Mouse (Mus musculus): ENCODE data around the gene Rbms3. TPM values are rescaled to one million over a fixed set of nuclear protein-coding genes. Genes with fewer than 3 reads are reported as not detected.

The Rbms3 gene
- polyA plus RNA-seq, 1 experiment from 2014 or later = 80.5 TPM

DNA sequence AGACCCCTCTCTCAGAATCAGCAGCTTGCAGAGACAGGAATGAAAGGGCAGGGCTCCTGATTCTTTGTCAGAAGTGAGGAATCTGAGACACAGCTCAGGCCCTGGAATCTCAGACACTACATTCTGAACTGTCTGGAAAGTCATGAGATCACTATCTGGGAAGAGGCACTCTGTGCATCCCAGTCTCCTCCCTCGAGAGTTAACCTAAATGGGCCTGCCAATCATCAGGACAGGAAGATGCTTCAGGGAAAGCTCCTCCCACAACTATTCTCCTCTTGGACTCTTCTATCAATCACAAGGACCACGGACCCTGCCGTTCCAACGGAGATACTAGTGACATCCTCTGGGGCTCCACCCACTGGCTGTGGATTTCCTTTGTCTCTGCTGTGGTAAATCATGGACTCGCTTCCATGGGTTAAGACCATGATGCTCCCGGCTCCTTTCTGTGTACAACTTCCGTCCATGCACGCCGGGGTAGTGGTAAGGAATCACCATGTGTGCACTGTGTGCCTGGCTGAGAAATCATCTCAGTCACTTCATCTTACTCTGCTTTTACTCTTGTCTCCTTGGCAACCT lies 473.3 kb downstream of the Rbms3 start:
- Histone ChIP-seq H3K27me3 (no peaks in the 10 kb centered on the region), H3K9me3 (no peaks in the 10 kb centered on the region), H3K27ac (replicated peaks) (no peak overlapping the region), H3K9ac (no peak overlapping the region), H3K4me2 (no peak overlapping the region), H3K4me1 (replicated peaks) (peaks cover 15% of the 10 kb centered on the region), H3K36me3 (no peaks in the 10 kb centered on the region), H3K4me3 (no peak overlapping the region)
- ATAC-seq (ENCODE audit: low FRiP score, low read depth) = no peak
- 52% methylated on average over 9 of the region's 9 CpGs for WGBS

DNA sequence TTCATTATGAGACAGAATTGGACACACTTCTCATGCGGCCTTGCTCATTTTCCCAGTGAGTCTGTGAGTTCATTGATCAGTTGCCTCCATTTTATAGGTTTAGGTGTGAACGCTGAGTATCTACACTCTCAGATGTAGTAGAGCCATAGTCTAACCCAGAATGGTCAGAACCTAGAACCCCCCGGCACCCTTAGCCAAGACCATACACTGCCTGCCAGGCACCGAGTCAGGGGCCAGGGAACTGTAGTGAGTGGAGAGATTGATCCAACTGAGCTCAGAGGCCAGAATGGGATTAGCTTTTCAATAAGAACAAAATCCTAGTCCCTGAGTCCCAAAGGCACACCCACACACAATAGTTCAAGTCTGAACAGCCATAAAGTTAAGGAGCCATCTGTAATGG lies 475.1 kb downstream of the Rbms3 start:
- ATAC-seq (ENCODE audit: low FRiP score, low read depth) = no peak
- no peak overlapping the region for H3K27ac ChIP-seq (replicated peaks)
- no peak overlapping the region for H3K4me3 ChIP-seq
- no peak overlapping the region for H3K4me2 ChIP-seq
- H3K9me3 ChIP-seq = no peaks in the 10 kb centered on the region
- WGBS = 90% methylated on average over 4 of the region's 4 CpGs
- H3K36me3 ChIP-seq = no peaks in the 10 kb centered on the region
- H3K4me1 ChIP-seq (replicated peaks) = peaks cover 15% of the 10 kb centered on the region
- no peak overlapping the region for H3K9ac ChIP-seq
- H3K27me3 ChIP-seq = no peaks in the 10 kb centered on the region

DNA sequence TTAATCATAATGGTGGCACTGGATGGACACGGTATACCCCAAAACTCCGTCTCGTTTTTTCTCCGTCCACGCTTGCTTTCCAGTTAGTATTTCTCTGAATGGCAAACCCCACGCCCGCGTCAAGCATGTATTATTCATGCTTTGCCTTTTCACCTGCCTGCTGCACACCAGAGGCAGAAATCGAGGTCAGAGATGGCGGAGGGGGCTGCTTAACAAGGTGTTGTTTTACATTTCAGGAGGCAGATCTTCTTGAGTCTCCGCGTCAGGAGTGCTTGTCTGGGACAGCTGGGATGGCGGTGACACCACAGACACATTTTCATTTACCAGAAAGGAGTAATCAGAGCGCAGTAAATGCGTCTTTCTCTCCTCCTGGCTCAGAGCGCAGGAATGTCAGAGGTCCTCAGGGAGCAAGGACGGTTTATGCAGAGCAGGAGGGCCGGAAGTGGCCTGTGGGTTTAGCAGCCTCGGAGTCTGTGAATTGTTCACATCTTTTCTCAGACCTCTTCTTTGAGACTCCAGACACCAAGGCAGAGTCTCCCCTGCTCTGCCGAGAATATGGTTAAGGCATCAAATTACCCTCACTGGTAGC lies 475.9 kb downstream of the Rbms3 start:
- 0 out of 2 replicates have a peak overlapping the region, but pooled peaks have one; percentile 17 for H3K27ac ChIP-seq (replicated peaks)
- H3K4me2 ChIP-seq = no peak overlapping the region; the same call in 1 of the 2 replicates
- H3K9me3 ChIP-seq = no peaks in the 10 kb centered on the region
- no peak overlapping the region for H3K9ac ChIP-seq
- H3K36me3 ChIP-seq = no peaks in the 10 kb centered on the region
- no peaks in the 10 kb centered on the region for H3K27me3 ChIP-seq
- H3K4me3 ChIP-seq = no peak overlapping the region
- 54% methylated on average over 20 of the region's 20 CpGs for WGBS
- ATAC-seq (ENCODE audit: low FRiP score, low read depth) = no peak
- peaks cover 15% of the 10 kb centered on the region for H3K4me1 ChIP-seq (replicated peaks)

DNA sequence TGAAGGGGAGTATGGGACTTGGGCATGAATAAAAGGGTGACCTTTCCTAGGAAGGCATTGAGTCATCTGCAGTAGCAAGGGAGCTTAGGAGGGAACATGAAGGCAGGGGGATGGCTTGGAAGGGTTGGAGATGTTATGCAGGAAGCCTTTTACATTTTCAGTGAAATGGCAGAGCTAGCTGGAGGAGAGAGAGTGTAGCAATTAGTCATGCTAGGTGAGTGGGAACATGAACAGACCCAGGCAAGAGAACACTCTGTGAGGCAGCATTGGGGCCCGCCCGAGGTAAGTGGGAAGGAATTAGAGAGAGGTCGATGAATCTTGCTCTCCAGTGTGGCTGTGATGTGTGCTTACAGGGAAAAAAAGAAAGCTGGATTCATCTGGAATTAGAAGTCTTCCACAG lies 477.8 kb downstream of the Rbms3 start:
- Histone ChIP-seq H3K9me3 (no peaks in the 10 kb centered on the region), H3K27me3 (no peaks in the 10 kb centered on the region), H3K4me2 (no peak overlapping the region), H3K4me3 (no peak overlapping the region), H3K36me3 (no peaks in the 10 kb centered on the region), H3K9ac (no peak overlapping the region), H3K4me1 (replicated peaks) (peaks cover 15% of the 10 kb centered on the region), H3K27ac (replicated peaks) (no peak overlapping the region)
- no peak for ATAC-seq (ENCODE audit: low FRiP score, low read depth)
- 73% methylated on average over 3 of the region's 3 CpGs for WGBS

DNA sequence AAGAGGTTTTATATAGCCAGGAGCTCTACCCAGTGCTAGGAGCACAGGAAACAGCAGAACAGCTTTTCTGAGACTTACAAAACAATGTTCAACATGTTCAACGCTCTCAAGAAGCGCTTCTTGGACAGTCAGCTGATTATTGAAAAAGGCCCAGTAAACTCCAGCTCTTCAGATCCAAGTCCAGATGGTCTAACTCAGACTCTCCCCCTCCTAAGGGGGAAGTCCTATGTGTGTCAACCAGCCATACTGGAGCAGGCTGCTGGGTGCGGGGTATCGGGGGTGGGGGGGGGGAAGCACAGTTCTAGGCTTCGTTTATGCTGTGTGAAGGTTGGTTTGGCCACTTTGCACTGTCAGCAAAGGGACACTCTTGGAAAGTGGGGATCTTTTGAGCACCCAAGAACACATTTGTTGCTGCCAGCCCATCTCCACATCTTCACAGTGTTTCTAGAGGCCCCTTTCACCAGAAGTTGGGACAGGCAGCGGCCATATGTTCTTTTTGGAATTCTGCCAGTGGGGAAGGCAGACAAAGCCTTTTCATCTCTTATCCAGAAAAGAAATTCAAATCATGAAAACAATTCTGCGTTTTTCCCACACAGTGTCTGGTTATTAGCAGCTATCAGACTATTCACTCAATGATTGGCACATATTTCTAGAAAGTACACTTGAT lies 485.5 kb downstream of the Rbms3 start:
- H3K27ac ChIP-seq (replicated peaks) = no peak overlapping the region
- no peak overlapping the region for H3K9ac ChIP-seq
- H3K4me3 ChIP-seq = no peak overlapping the region
- 0 out of 2 replicates have a peak, but pooled peaks cover 6% of the 10 kb centered on the region for H3K4me1 ChIP-seq (replicated peaks)
- no peak for ATAC-seq (ENCODE audit: low FRiP score, low read depth)
- WGBS = 79% methylated on average over 7 of the region's 7 CpGs
- H3K36me3 ChIP-seq = no peaks in the 10 kb centered on the region
- H3K4me2 ChIP-seq = no peak overlapping the region
- H3K27me3 ChIP-seq = no peaks in the 10 kb centered on the region
- H3K9me3 ChIP-seq = no peaks in the 10 kb centered on the region

DNA sequence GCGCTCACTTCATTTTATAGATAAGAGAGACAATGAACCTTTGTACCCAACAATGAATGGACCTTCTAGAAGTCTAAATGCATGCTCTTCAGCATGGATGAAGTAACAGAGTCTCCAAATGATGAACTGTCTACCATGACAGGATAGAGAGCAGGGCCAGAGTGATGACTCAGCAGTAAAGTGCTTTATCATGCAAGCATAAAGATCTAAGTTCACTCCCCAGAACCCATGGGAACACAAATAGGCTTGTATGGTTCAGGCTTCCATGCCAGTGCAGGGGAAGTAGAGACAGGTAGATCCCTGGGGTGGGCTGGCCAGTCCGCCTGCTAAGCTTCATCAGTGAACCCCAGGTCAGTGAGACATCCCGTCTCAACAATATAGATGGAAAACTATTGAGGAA lies 489.7 kb downstream of the Rbms3 start:
- Histone ChIP-seq H3K27ac (replicated peaks) (no peak overlapping the region), H3K4me3 (no peak overlapping the region), H3K4me1 (replicated peaks) (0 out of 2 replicates have a peak, but pooled peaks cover 6% of the 10 kb centered on the region), H3K4me2 (no peak overlapping the region), H3K27me3 (no peaks in the 10 kb centered on the region), H3K36me3 (no peaks in the 10 kb centered on the region), H3K9me3 (no peaks in the 10 kb centered on the region), H3K9ac (no peak overlapping the region)
- ATAC-seq (ENCODE audit: low FRiP score, low read depth) = no peak
- 95% methylated on average over 3 of the region's 3 CpGs for WGBS

DNA sequence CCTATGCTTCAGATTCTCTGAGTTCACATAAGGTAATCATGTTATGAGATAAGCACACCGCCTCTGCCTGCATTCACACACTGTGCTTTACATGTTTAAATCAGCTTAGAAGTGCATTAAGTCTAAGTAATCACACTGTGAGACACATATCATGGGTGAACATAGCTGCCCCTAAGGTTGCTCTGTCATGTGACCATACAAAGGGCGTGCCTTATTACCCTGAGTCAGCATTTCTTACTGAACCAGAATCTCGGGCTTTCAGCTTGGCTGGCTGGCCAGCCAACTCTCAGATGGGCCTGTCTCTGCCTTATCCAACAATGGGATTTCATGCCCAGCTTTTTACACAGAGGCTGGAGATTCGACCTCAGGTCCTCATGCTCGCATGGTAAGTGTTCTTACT lies 493.3 kb downstream of the Rbms3 start:
- Histone ChIP-seq H3K4me2 (no peak overlapping the region), H3K27me3 (no peaks in the 10 kb centered on the region), H3K4me3 (no peak overlapping the region), H3K27ac (replicated peaks) (no peak overlapping the region), H3K36me3 (no peaks in the 10 kb centered on the region), H3K9ac (no peak overlapping the region), H3K4me1 (replicated peaks) (no peaks in the 10 kb centered on the region), H3K9me3 (no peaks in the 10 kb centered on the region)
- WGBS = 56% methylated on average over 5 of the region's 5 CpGs
- ATAC-seq (ENCODE audit: low FRiP score, low read depth) = no peak

DNA sequence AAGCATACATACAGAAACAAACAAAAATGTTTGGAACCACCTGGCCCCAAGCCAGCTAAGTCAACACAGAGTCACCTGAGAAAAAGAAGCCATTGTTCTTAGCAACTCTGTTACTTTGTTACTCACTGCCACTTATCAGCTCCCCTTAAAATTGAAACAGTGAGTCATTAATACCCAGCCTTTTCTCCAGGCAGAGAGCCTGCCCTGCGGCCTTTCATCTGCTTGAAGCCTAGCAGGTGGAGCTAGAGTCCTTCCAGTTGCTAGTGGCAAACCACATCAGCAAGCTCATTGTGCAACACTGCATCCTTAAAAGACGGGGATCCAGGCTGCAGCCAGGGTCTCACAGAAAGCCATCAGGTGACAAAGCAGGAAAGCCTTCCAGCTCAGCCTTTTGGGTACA lies 495.7 kb downstream of the Rbms3 start:
- H3K9ac ChIP-seq = no peak overlapping the region
- H3K36me3 ChIP-seq = no peaks in the 10 kb centered on the region
- ATAC-seq (ENCODE audit: low FRiP score, low read depth) = no peak
- no peak overlapping the region for H3K4me3 ChIP-seq
- no peaks in the 10 kb centered on the region for H3K4me1 ChIP-seq (replicated peaks)
- no peaks in the 10 kb centered on the region for H3K27me3 ChIP-seq
- WGBS = 68% methylated on average over 2 of the region's 2 CpGs
- H3K4me2 ChIP-seq = no peak overlapping the region
- H3K27ac ChIP-seq (replicated peaks) = no peak overlapping the region
- no peaks in the 10 kb centered on the region for H3K9me3 ChIP-seq

DNA sequence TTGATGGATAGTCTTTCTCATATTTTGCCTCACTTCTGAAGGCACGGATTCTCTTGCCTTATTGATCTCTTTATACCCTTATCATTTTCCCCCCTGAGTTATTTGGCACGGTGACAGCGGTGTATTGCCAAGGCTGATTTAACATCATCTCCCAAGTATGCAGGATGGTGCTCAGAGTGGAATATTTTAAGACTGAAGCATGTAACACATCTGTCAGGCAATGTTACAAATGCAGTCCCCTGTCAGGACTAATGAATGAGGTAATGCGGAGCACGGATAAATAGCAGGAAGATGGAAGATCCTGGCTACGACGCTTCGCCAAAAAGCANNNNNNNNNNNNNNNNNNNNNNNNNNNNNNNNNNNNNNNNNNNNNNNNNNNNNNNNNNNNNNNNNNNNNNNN lies 502.9 kb downstream of the Rbms3 start:
- H3K27me3 ChIP-seq = no peaks in the 10 kb centered on the region
- peaks cover 18% of the 10 kb centered on the region for H3K4me1 ChIP-seq (replicated peaks)
- H3K36me3 ChIP-seq = no peaks in the 10 kb centered on the region
- H3K9me3 ChIP-seq = no peaks in the 10 kb centered on the region
- no peak overlapping the region for H3K4me3 ChIP-seq
- 28% methylated on average over 8 of the region's 8 CpGs for WGBS
- H3K4me2 ChIP-seq = no peak overlapping the region
- no peak for ATAC-seq (ENCODE audit: low FRiP score, low read depth)
- H3K9ac ChIP-seq = no peak overlapping the region
- peak overlapping the region; percentile 50; the same call in 1 of the 2 replicates for H3K27ac ChIP-seq (replicated peaks)

DNA sequence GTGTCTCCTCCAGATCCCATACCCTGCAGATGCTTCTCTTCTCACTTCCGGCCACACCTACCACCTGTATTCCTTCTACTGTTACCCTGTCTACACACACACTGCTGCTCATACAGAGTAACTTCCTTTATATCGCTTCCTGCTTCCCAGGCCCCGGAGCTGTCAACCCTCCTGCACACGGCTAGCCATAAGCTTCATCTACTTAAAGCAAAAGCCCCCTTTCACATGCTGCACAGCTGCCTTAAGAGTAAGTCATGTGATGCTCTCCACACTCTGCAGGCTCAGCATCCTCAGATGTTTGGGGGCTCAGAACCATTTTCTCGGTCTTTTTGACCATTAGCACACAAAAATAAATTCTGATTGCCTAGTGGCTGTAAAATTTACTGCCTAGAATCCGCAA lies 503.9 kb downstream of the Rbms3 start:
- WGBS = 75% methylated on average over 6 of the region's 6 CpGs
- Histone ChIP-seq H3K27me3 (no peaks in the 10 kb centered on the region), H3K4me1 (replicated peaks) (peaks cover 18% of the 10 kb centered on the region), H3K27ac (replicated peaks) (no peak overlapping the region), H3K36me3 (no peaks in the 10 kb centered on the region), H3K4me2 (no peak overlapping the region), H3K4me3 (no peak overlapping the region), H3K9me3 (no peaks in the 10 kb centered on the region), H3K9ac (no peak overlapping the region)
- no peak; the same call in 1 of the 2 replicates for ATAC-seq (ENCODE audit: low FRiP score, low read depth)

DNA sequence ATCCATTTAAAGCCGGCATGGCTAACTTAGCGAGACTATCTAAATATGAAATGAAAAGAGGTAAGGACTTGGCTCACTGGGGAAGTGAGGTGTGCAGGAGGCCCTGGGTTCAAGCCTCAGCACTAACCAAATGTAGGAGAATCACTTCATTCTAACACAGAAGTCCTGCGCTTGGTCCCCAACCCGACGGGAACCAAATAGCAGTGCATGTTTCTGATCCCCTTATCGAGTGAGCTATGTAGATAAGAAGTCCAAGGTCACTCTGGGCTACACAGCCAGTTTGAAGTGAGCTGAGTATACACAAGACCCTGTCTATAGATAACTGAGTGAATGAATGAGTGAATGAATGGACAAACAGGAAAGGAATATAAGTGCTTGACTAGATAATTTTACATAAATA lies 508.1 kb downstream of the Rbms3 start:
- Histone ChIP-seq H3K9ac (no peak overlapping the region), H3K4me3 (no peak overlapping the region), H3K9me3 (no peaks in the 10 kb centered on the region), H3K27me3 (no peaks in the 10 kb centered on the region), H3K4me2 (no peak overlapping the region), H3K27ac (replicated peaks) (no peak overlapping the region), H3K4me1 (replicated peaks) (peaks cover 4% of the 10 kb centered on the region; the same call in 1 of the 2 replicates), H3K36me3 (no peaks in the 10 kb centered on the region)
- 94% methylated on average over 6 of the region's 6 CpGs for WGBS
- no peak for ATAC-seq (ENCODE audit: low FRiP score, low read depth)

DNA sequence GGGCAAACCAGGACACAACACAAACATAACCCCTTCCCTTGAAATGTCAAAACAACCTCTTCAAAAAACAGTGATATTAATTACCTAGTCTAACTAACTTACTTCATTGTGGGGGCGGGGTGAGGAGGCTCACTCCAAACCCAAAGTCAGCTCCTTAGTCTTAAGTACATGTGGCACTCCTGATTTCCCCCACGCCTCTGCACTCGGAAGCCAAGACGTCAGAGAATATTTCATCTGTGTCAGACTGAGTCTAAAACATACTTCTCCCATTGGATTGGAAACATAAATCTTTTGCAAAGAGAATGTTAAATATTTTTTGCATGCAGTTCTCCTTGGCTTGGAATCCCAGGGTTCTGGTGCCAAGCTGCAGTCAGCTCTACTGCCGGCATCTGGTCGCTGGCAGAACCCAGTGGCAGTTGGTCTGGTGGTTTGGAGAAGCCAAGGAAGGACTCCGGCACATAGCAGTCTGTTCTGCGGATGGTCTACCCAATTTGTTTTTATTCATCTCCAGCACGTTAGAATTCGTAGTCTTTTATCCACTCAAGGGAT lies 512.5 kb downstream of the Rbms3 start:
- Histone ChIP-seq H3K36me3 (no peaks in the 10 kb centered on the region), H3K4me2 (no peak overlapping the region), H3K9me3 (no peaks in the 10 kb centered on the region), H3K9ac (no peak overlapping the region), H3K4me3 (no peak overlapping the region), H3K27ac (replicated peaks) (no peak overlapping the region), H3K4me1 (replicated peaks) (no peaks in the 10 kb centered on the region), H3K27me3 (no peaks in the 10 kb centered on the region)
- ATAC-seq (ENCODE audit: low FRiP score, low read depth) = no peak
- 83% methylated on average over 10 of the region's 10 CpGs for WGBS
